Mouse (Mus musculus): Measurements from ENCODE around the gene Adam33.

DNA sequence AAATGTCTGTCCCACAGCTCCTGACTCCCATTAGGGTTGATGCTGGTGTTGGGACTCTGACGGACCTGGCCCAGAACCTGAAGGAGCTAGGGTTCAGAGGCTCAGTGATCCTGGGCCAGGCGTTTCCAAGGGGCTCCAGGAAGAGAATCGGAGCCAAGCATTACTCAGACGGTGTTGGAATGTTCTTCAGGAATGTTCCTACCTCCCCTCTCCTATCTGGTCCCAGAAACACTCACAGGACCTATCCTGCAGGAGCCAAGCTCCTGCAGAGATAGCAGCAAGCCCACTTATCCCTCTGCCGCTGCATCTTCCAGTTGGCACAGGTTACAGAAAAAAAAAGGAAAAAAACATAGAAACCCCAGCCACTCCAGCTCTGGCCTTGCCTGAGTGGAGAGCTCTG is 2.0 kb downstream of the Adam33 start:
- TF ChIP-seq CTCF (IDR thresholded peaks at IDR 0.05; ENCODE audit: low read depth, low read length) (no peak), GATA1 (IDR thresholded peaks at IDR 0.05; ENCODE audit: borderline replicate concordance, low read length) (no peak), POLR2AphosphoS5 (IDR thresholded peaks at IDR 0.05; ENCODE audit: insufficient replicate concordance, low read depth, low read length) (no peak)
